Mouse (Mus musculus): ENCODE data around the gene Spcs3. TPM values are rescaled to one million over a fixed set of nuclear protein-coding genes. Genes with fewer than 3 reads are reported as not detected.

Gene Spcs3
- polyA plus RNA-seq, 1 experiment from 2014 or later = 84.5 TPM

Other genes with a start within 250 kb of the Spcs3 start
- gene Asb5, start 418 bp downstream of the Spcs3 start, polyA plus RNA-seq (2014; fragmentation: Nextera tagmentation; extraction: Ambion mirVana) = 4.9 and 6.8 TPM in 2 replicates
- 0.38 TPM in 1 of 2 replicates, not detected in the other for gene Spata4, start 70.8 kb upstream of the Spcs3 start, polyA plus RNA-seq (2014; fragmentation: Nextera tagmentation; extraction: Ambion mirVana)